Mouse (Mus musculus) layer of hippocampus, adult 2 months (tissue): ENCODE measurements around the gene Cdc7. TPM values are rescaled to one million over a fixed set of nuclear protein-coding genes. Genes with fewer than 3 reads are reported as not detected.

ENCODE experiments used
- DNase-seq, 2 experiments: peaks; one replicate each; pipeline ENCODE4 v3.0.0; 2022; ENCODE audit warnings: low spot score in 2 of 2
- H3K27ac ChIP-seq: fragments of 200-600 bp; 2 replicates; pipeline ENCODE4 v1.8.1; 2022
- H3K4me3 ChIP-seq: fragments of 200-600 bp; 2 replicates; pipeline ENCODE4 v1.8.1; 2022; ENCODE audit warnings: mild to moderate bottlenecking
- CTCF ChIP-seq: fragments of 200-600 bp; conservative IDR thresholded peaks from 2 replicates; pipeline ENCODE4 v1.8.1; 2022; ENCODE audit warnings: antibody characterized with exemption, mild to moderate bottlenecking, moderate library complexity
- long read RNA-seq, 2 experiments: library from polyadenylated mRNA; stranded (forward); transcript quantifications; one replicate each; pipeline ENCODE4 v2.0.0; 2021; ENCODE audit warnings: borderline mapping rate in 2 of 2
- total RNA-seq, 2 experiments: library from RNA; stranded (reverse); gene quantifications; 2 replicates each; pipeline ENCODE4 v1.2.3; 2021

Gene Cdc7
- 10 to 100 TPM; 18.9 to 19.7 TPM for total RNA-seq
- long read RNA-seq, experiment 1, partial matches to known transcripts, result 14 of 37 reads
- long read RNA-seq, experiment 1, other reads (novel, unspliced or antisense), result 12 of 37 reads
- long read RNA-seq, experiment 2, partial matches to known transcripts, result 10 of 21 reads
- long read RNA-seq, experiment 2, other reads (novel, unspliced or antisense), result 5 of 21 reads

GRCm38 (mm10) chr5:106963584-106964512, at the start of gene Cdc7:
Gene Cdc7, plus strand, starts transcription at chr5:106964322.
- H3K4me3 ChIP-seq, result peak within 1 kb of the TSS; percentile 100
- peak; percentile 39 for TF ChIP-seq CTCF
- DNase-seq, result peak; percentile 91 to 92
- peak within 1 kb of the TSS; percentile 77 for H3K27ac ChIP-seq

DNA sequence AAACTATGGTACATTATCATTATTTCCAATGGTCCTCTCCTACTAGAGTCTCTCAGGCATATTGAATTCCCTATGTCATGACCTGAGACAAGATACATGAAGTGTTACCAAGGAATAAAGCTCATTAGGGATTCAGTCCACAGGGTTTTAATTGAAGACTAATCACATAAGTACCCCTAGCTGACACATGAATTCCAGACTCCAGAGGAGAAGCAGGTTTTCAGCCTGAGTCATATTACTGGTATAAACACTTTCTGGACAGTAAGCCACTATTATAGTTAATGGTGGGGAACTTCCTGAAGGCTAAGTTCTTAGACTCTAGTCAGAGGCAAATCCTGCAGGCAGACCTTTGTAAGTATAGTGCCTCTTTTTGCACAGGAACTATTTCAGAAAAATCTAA, 44.8 kb upstream of the Cdc7 start:
- H3K27ac ChIP-seq, result no peak overlapping the region
- TF ChIP-seq CTCF, result no peak
- no peak for DNase-seq
- H3K4me3 ChIP-seq, result no peak overlapping the region

GRCm38 (mm10) chr5:106925488-106926368, 38.4 kb upstream of the Cdc7 start, which contains the start of gene Hfm1:
Gene Hfm1, minus strand, starts transcription at chr5:106926321.
- H3K27ac ChIP-seq, result peak within 1 kb of the TSS; percentile 93
- peak; percentile 58 to 72 for DNase-seq
- TF ChIP-seq CTCF, result no peak
- H3K4me3 ChIP-seq, result peak within 1 kb of the TSS; percentile 62

DNA sequence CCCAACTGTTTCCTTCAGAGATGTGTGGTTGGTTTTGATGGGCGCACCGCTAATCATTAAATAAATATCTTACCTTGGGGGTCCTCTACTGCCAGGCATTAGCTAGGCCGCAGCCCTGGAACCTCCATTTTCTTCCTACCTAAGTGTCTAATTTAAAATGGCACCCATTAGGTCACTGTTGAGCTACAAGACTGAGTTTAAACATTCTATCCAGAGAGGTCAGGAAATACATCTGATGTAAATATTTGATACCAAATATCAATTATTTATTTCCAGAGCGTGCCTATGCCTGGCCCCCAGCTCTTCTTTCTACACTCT, 37.8 kb upstream of the Cdc7 start:
- H3K27ac ChIP-seq, result peak overlapping the region; percentile 93
- DNase-seq, result no peak
- TF ChIP-seq CTCF, result no peak
- peak overlapping the region; percentile 62 for H3K4me3 ChIP-seq

- Histone ChIP-seq H3K27ac (no peak overlapping the region), H3K4me3 (no peak overlapping the region)
- TF ChIP-seq CTCF, result no peak
- no peak for DNase-seq
Observed at GRCm38 (mm10) chr5:106927996-106928395, 36.1 kb upstream of the Cdc7 start.

- no peak overlapping the region for H3K27ac ChIP-seq
- H3K4me3 ChIP-seq, result no peak overlapping the region
- DNase-seq, result no peak
- TF ChIP-seq CTCF, result no peak
Observed at GRCm38 (mm10) chr5:106946342-106946741, 17.8 kb upstream of the Cdc7 start.

GRCm38 (mm10) chr5:106948683-106949082, 15.4 kb upstream of the Cdc7 start:
- no peak overlapping the region for H3K4me3 ChIP-seq
- no peak for DNase-seq
- TF ChIP-seq CTCF, result no peak
- H3K27ac ChIP-seq, result no peak overlapping the region

- DNase-seq, result no peak
- Histone ChIP-seq H3K27ac (no peak overlapping the region), H3K4me3 (no peak overlapping the region)
- no peak for TF ChIP-seq CTCF
Observed at GRCm38 (mm10) chr5:106956467-106956866, 7.7 kb upstream of the Cdc7 start.

DNA sequence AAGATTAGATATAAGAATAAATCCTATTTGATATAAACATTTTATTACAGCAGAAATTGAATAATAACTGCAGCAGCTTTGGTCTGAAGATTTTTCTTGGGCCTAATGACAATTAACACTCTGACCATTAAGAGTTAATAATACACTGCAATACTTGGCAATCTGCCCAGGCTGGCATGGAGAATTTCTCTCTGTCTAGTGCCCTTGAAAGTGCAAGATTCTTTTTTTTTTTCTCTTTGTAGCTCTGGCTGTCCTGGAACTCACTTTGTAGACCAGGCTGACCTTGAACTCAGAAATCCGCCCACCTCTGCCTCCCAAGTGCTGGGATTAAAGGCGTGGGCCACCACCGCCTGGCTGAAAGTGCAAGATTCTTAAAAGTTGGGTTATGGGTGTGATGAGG, 5.1 kb upstream of the Cdc7 start:
- no peak for TF ChIP-seq CTCF
- Histone ChIP-seq H3K27ac (no peak overlapping the region), H3K4me3 (no peak overlapping the region)
- no peak for DNase-seq

DNA sequence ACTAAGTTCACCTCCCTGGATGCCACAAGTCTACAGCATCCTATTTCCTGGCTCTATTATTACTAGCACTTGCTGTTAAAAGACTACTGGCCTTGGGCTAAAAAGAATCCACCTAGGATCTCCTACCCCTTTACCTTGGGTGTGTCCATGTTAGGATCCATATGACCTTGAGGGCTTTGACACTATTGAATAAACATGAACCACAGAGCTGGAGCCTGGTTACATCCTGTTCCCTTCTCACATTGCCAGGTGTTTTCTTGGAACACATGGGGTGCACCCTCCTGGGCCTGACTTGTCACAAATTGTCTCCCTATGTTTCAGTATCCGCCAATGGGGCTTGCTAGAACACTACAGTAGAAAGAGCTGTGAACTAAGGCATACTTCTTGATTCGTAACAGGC, 3.7 kb upstream of the Cdc7 start:
- DNase-seq, result no peak
- no peak for TF ChIP-seq CTCF

GRCm38 (mm10) chr5:106964513-106965014, 442 bp downstream of the Cdc7 start:
- TF ChIP-seq CTCF, result no peak
- no peak for DNase-seq
- Histone ChIP-seq H3K4me3 (peak overlapping the region; percentile 100), H3K27ac (peak overlapping the region; percentile 77)

More for the DNA sequence above, 3.7 kb upstream of the Cdc7 start:
- H3K27ac ChIP-seq, result no peak overlapping the region
- H3K4me3 ChIP-seq, result no peak overlapping the region

GRCm38 (mm10) chr5:106966443-106966842, 2.3 kb downstream of the Cdc7 start:
- no peak overlapping the region for H3K27ac ChIP-seq
- DNase-seq, result no peak
- TF ChIP-seq CTCF, result peak; percentile 54
- no peak overlapping the region for H3K4me3 ChIP-seq

- TF ChIP-seq CTCF, result no peak
Observed at GRCm38 (mm10) chr5:106967578-106967977, 3.5 kb downstream of the Cdc7 start.

More at GRCm38 (mm10) chr5:106967578-106967977, 3.5 kb downstream of the Cdc7 start:
- Histone ChIP-seq H3K4me3 (no peak overlapping the region), H3K27ac (no peak overlapping the region)
- DNase-seq, result no peak
